Mouse (Mus musculus) kidney, embryonic 14.5 days (tissue): ENCODE results near the gene Zbtb34. TPM values are rescaled to one million over a fixed set of nuclear protein-coding genes. Genes with fewer than 3 reads are reported as not detected.

ENCODE experiments used
- ATAC-seq: fragments of 200-750 bp; cut with Nextera tagmentation; 2 replicates; pipeline ENCODE4 v1.8.0; 2017; ENCODE audit warnings: moderate number of reproducible peaks, mild to moderate bottlenecking, moderate TSS enrichment, moderate library complexity; ENCODE audit not compliant: low FRiP score, low TSS enrichment
- H3K27ac ChIP-seq: fragments of 300-500 bp; sonication (generic); 2 replicates; pipeline ENCODE4 v1.5.1; 2014; ENCODE audit warnings: low read depth, mild to moderate bottlenecking, low read length, moderate library complexity, mixed read lengths
- H3K27me3 ChIP-seq: fragments of 300-500 bp; sonication (generic); 2 replicates; pipeline ENCODE4 v1.6.1; 2014; ENCODE audit warnings: mild to moderate bottlenecking, low read length; ENCODE audit not compliant: control insufficient read depth, insufficient read depth
- H3K36me3 ChIP-seq: fragments of 300-500 bp; sonication (generic); 2 replicates; pipeline ENCODE4 v1.6.1; 2014; ENCODE audit warnings: low read length, mixed read lengths; ENCODE audit not compliant: control insufficient read depth, insufficient read depth
- H3K4me1 ChIP-seq: fragments of 300-500 bp; sonication (generic); 2 replicates; pipeline ENCODE4 v1.6.1; 2014; ENCODE audit warnings: low read length, mixed read lengths; ENCODE audit not compliant: control insufficient read depth, insufficient read depth
- H3K4me2 ChIP-seq: fragments of 300-500 bp; sonication (generic); replicated peaks from 2 replicates; pipeline ENCODE4 v1.6.1; 2014; ENCODE audit warnings: low read depth, mild to moderate bottlenecking, low read length
- H3K4me3 ChIP-seq: fragments of 300-500 bp; sonication (generic); 2 replicates; pipeline ENCODE4 v1.5.1; 2014; ENCODE audit warnings: mild to moderate bottlenecking, low read length
- H3K9ac ChIP-seq: fragments of 300-500 bp; sonication (generic); 2 replicates; pipeline ENCODE4 v1.6.1; 2014; ENCODE audit warnings: low read depth, mild to moderate bottlenecking, low read length, moderate library complexity
- H3K9me3 ChIP-seq: fragments of 300-500 bp; sonication (generic); 2 replicates; pipeline ENCODE4 v1.6.1; 2016; ENCODE audit warnings: low read length; ENCODE audit not compliant: control insufficient read depth
- WGBS: fragments of 180-500 bp; shearing (Covaris S2); extraction: QIAGEN DNeasy Blood & Tissue Kit; methylation state at CpG from one replicate; pipeline ENCODE4 v1.1.7; 2014; 5-methylcytosine and 5-hydroxymethylcytosine counted together
- microRNA-seq: library from miRNA; unstranded; fragments of <30 nt; microRNA quantifications from one replicate; pipeline ENCODE4, GENCODE M21; 2016
- polyA plus RNA-seq: library from polyadenylated mRNA; unstranded; fragments of >200 nt; fragmentation: Nextera tagmentation; extraction: Ambion mirVana; gene quantifications from 2 replicates; pipeline ENCODE4 v1.2.1, GENCODE M21; 2014

The Zbtb34 gene
- polyA plus RNA-seq, 1 experiment from 2014 or later = 8.1 TPM

GRCm38 (mm10) chr2:33357250-33357838, 73.8 kb downstream of the Zbtb34 start:
- no peak for ATAC-seq
- H3K27ac ChIP-seq = no peak overlapping the region
- no peaks in the 10 kb centered on the region for H3K4me1 ChIP-seq
- no peak overlapping the region for H3K4me3 ChIP-seq
- H3K4me2 ChIP-seq = no peak overlapping the region
- H3K36me3 ChIP-seq = no peaks in the 10 kb centered on the region
- no peaks in the 10 kb centered on the region for H3K27me3 ChIP-seq
- H3K9me3 ChIP-seq = no peaks in the 10 kb centered on the region
- 59% methylated on average over 7 of the region's 7 CpGs for WGBS
- H3K9ac ChIP-seq = no peak overlapping the region

Small RNA genes lying within 50 kb of the gene (microRNA-seq; reads per million reads assigned to microRNA genes)
- not detected for gene Gm25998

Other genes with a start within 250 kb of the Zbtb34 start
- 21.1 and 27.0 TPM in 2 replicates for gene Angptl2, start 215.3 kb downstream of the Zbtb34 start, polyA plus RNA-seq
- gene Ralgps1, start 59.8 kb downstream of the Zbtb34 start, polyA plus RNA-seq = 4.8 and 7.9 TPM in 2 replicates
- gene Zbtb43, start 37.2 kb upstream of the Zbtb34 start, polyA plus RNA-seq = 11.8 and 25.5 TPM in 2 replicates
- gene Lmx1b, start 209.2 kb upstream of the Zbtb34 start, polyA plus RNA-seq = 1.9 and 2.2 TPM in 2 replicates